Mouse (Mus musculus) liver, adult 2 months (tissue): ENCODE data around the gene Gm3002. TPM values are rescaled to one million over a fixed set of nuclear protein-coding genes. Genes with fewer than 3 reads are reported as not detected.
"Not testable (repeated sequence)": the region's sequence is repeated elsewhere in the genome, so short reads cannot be mapped to it uniquely, and the experiment has no call there.

ENCODE experiments used
- DNase-seq: peaks from one replicate; pipeline ENCODE4 v3.0.0-alpha.2; 2011; ENCODE audit warnings: low read depth, low spot score; ENCODE audit errors: extremely low read depth
- H3K27ac ChIP-seq: fragments of 200-500 bp; replicated peaks from 2 replicates; pipeline ENCODE4 v1.5.1; 2012; ENCODE audit warnings: low read depth, mild to moderate bottlenecking, control low read depth, inconsistent platforms, low read length; ENCODE audit not compliant: insufficient read depth
- H3K27me3 ChIP-seq: fragments of 200-500 bp; 2 replicates; pipeline ENCODE4 v1.6.1; 2012; ENCODE audit warnings: mild to moderate bottlenecking, moderate library complexity, low read length, inconsistent platforms; ENCODE audit not compliant: control insufficient read depth, insufficient read depth
- H3K36me3 ChIP-seq: fragments of 200-500 bp; 2 replicates; pipeline ENCODE4 v1.6.1; 2012; ENCODE audit warnings: low read length, inconsistent platforms; ENCODE audit not compliant: control insufficient read depth, insufficient read depth
- H3K4me1 ChIP-seq: fragments of 200-500 bp; 2 replicates; pipeline ENCODE4 v1.6.1; 2011; ENCODE audit warnings: low read length; ENCODE audit not compliant: control insufficient read depth, insufficient read depth
- H3K4me3 ChIP-seq: fragments of 200-500 bp; 2 replicates; pipeline ENCODE4 v1.5.1; 2011; ENCODE audit warnings: low read depth, mild to moderate bottlenecking, control low read depth, low read length, moderate library complexity; ENCODE audit not compliant: insufficient read depth
- H3K79me2 ChIP-seq: fragments of 200-500 bp; 2 replicates; pipeline ENCODE4 v1.6.1; 2012; ENCODE audit warnings: inconsistent platforms, mild to moderate bottlenecking, low read length, moderate library complexity; ENCODE audit not compliant: control insufficient read depth, insufficient read depth
- H3K9ac ChIP-seq: fragments of 200-500 bp; 2 replicates; pipeline ENCODE4 v1.6.1; 2012; ENCODE audit warnings: low read depth, mild to moderate bottlenecking, control low read depth, inconsistent platforms, low read length
- WGBS: fragments of 180-500 bp; shearing (Covaris S2); methylation state at CpG from one replicate; pipeline ENCODE4 v1.1.7; 2018; 5-methylcytosine and 5-hydroxymethylcytosine counted together
- polyA plus RNA-seq: library from polyadenylated mRNA; depleted of rRNA; stranded (reverse); fragments of >200 nt; gene quantifications from 2 replicates; pipeline ENCODE4 v1.2.3, GENCODE M21; 2012; rRNA removed
- total RNA-seq: library from RNA; depleted of rRNA; stranded (reverse); fragments of >200 nt; gene quantifications from 2 replicates; pipeline ENCODE4 v1.2.3, GENCODE M21; 2014; rRNA removed

Gene Gm3002
- total RNA-seq (not detected in 2 replicates), polyA plus RNA-seq (not detected in 2 replicates)

- not testable (repeated sequence) for H3K36me3 ChIP-seq, H3K4me3 ChIP-seq, H3K27ac ChIP-seq, H3K27me3 ChIP-seq, H3K4me1 ChIP-seq, H3K9ac ChIP-seq, H3K79me2 ChIP-seq, DNase-seq
- WGBS = no CpG with 5 or more reads among the region's 31 CpGs
These were observed at the start of gene Gm3002 for GRCm38 (mm10) chr14:3809774-3810173. TSS of gene Gm3002 (plus strand) at chr14:3810074.

- H3K36me3 ChIP-seq, H3K4me1 ChIP-seq, H3K27ac ChIP-seq, H3K4me3 ChIP-seq, H3K9ac ChIP-seq, DNase-seq, H3K79me2 ChIP-seq, H3K27me3 ChIP-seq: not testable (repeated sequence)
- WGBS = no CpG with 5 or more reads among the region's 2 CpGs
These were observed 36.1 kb downstream of the Gm3002 start, which contains the start of gene Gm3033 for GRCm38 (mm10) chr14:3845945-3846344. TSS of gene Gm3033 (plus strand) at chr14:3846245.

GRCm38 (mm10) chr14:3883872-3884271 lies 74.0 kb downstream of the Gm3002 start, which contains the start of gene Gm2916:
TSS of gene Gm2916 (plus strand) at chr14:3884172.
- not testable (repeated sequence) for H3K36me3 ChIP-seq, H3K9ac ChIP-seq, H3K27ac ChIP-seq, DNase-seq, H3K79me2 ChIP-seq, H3K4me3 ChIP-seq, H3K4me1 ChIP-seq, H3K27me3 ChIP-seq
- WGBS = no CpG with 5 or more reads among the region's 1 CpGs

- H3K27ac ChIP-seq, H3K27me3 ChIP-seq, DNase-seq, H3K4me3 ChIP-seq, H3K79me2 ChIP-seq, H3K4me1 ChIP-seq, H3K9ac ChIP-seq, H3K36me3 ChIP-seq: not testable (repeated sequence)
- WGBS = 57% methylated on average over 1 of the region's 2 CpGs
These were observed 121.6 kb downstream of the Gm3002 start, which contains the start of gene Gm3029 for GRCm38 (mm10) chr14:3931456-3931855. TSS of gene Gm3029 (plus strand) at chr14:3931756.

- H3K4me1 ChIP-seq, H3K36me3 ChIP-seq, H3K27ac ChIP-seq, H3K79me2 ChIP-seq, H3K9ac ChIP-seq, H3K27me3 ChIP-seq, DNase-seq, H3K4me3 ChIP-seq: not testable (repeated sequence)
- no CpG with 5 or more reads among the region's 2 CpGs for WGBS
These were observed 153.4 kb downstream of the Gm3002 start, which contains the start of gene Gm3095 for GRCm38 (mm10) chr14:3963247-3963646. TSS of gene Gm3095 (plus strand) at chr14:3963547.

GRCm38 (mm10) chr14:3998094-3998493 lies 188.2 kb downstream of the Gm3002 start, which contains the start of gene Gm3099:
TSS of gene Gm3099 (plus strand) at chr14:3998394.
- H3K79me2 ChIP-seq, DNase-seq, H3K4me1 ChIP-seq, H3K4me3 ChIP-seq, H3K9ac ChIP-seq, H3K27ac ChIP-seq, H3K36me3 ChIP-seq, H3K27me3 ChIP-seq: not testable (repeated sequence)
- WGBS = 69% methylated on average over 1 of the region's 3 CpGs

Other genes starting within 250 kb of the Gm3002 start
- not detected in 2 replicates for gene Gm3012, start 175.6 kb upstream of the Gm3002 start, total RNA-seq
- gene Gm3012, start 175.6 kb upstream of the Gm3002 start, polyA plus RNA-seq = not detected in 2 replicates
- gene Gm3020, start 158.0 kb upstream of the Gm3002 start, total RNA-seq = not detected in 2 replicates
- gene Gm3020, start 158.0 kb upstream of the Gm3002 start, polyA plus RNA-seq = not detected in 2 replicates
- gene Gm3043, start 121.3 kb upstream of the Gm3002 start, total RNA-seq = not detected in 2 replicates
- not detected in 2 replicates for gene Gm3043, start 121.3 kb upstream of the Gm3002 start, polyA plus RNA-seq
- not detected in 2 replicates for gene Gm3033, start 36.2 kb downstream of the Gm3002 start, total RNA-seq
- not detected in 2 replicates for gene Gm3033, start 36.2 kb downstream of the Gm3002 start, polyA plus RNA-seq
- not detected in 2 replicates for gene Gm2916, start 74.1 kb downstream of the Gm3002 start, total RNA-seq
- gene Gm2916, start 74.1 kb downstream of the Gm3002 start, polyA plus RNA-seq = not detected in 2 replicates
- not detected in 2 replicates for gene Gm3029, start 121.7 kb downstream of the Gm3002 start, total RNA-seq
- not detected in 2 replicates for gene Gm3029, start 121.7 kb downstream of the Gm3002 start, polyA plus RNA-seq
- not detected in 2 replicates for gene Gm3095, start 153.5 kb downstream of the Gm3002 start, total RNA-seq
- gene Gm3095, start 153.5 kb downstream of the Gm3002 start, polyA plus RNA-seq = not detected in 2 replicates
- gene Gm3099, start 188.3 kb downstream of the Gm3002 start, total RNA-seq = not detected in 2 replicates
- not detected in 2 replicates for gene Gm3099, start 188.3 kb downstream of the Gm3002 start, polyA plus RNA-seq
- not detected in 2 replicates for gene Gm5796, start 213.9 kb downstream of the Gm3002 start, total RNA-seq
- gene Gm5796, start 213.9 kb downstream of the Gm3002 start, polyA plus RNA-seq = not detected in 2 replicates